Mouse (Mus musculus) embryonic fibroblast, embryonic 13.5 days (primary cell): ENCODE results near the gene Pcsk6.

Source experiments
- CTCF ChIP-seq: IDR thresholded peaks from 2 replicates; pipeline ENCODE4 v1.5.1; 2011; ENCODE audit warnings: mild to moderate bottlenecking, control low read depth, low read length, moderate library complexity, borderline replicate concordance; ENCODE audit not compliant: insufficient read depth
- POLR2A ChIP-seq: IDR thresholded peaks from 2 replicates; pipeline ENCODE4 v1.6.1; 2011; ENCODE audit warnings: low read depth, mild to moderate bottlenecking, control low read depth, low read length, moderate library complexity

DNA sequence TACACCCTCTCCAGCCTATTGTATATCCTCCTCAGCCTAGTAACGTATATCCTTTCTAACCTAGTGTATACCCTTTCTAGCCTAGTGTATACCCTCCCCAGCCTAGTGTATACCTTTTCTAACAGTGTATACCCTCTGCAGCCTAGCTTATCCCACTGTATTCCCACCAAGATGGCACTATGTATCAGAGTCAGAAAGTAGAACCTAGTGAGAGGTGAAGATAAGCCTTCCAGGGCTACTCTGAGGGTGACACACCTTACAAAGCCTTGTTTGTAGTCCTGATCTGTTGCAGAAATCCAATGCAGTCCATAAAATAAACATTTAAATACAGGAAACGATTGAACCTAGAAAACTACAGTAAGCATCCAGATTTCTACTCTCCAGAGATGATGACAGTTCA, 12.4 kb downstream of the Pcsk6 start:
- no peak for TF ChIP-seq POLR2A
- TF ChIP-seq CTCF: no peak
